Mouse (Mus musculus): ENCODE measurements at regions not wholly inside any gene's neighbourhood (a gene's known extent, or its start where the extent isn't known, plus 50 kb on each side); places are given as distances from the start of the nearest gene placed in this dataset.

DNA sequence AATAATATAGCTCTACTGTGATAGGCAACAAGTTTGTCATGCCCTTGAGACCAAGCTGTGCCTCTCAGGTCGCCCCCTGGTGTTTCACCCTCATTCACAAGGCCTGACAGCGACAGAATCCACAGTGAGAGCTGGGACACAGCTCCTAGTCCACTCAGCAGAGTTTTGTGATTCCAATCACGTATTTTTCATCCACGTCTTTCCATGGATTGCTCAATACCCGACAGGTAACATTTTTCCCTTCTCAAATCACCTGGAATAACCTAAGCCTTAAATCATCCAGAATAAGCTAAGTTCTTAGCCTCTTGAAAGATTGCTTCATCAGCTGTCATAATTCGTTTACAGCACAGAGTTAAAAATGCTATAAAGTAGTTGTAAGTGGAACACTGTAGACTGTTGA lies 211.3 kb downstream of the Ccdc91 start:
- Histone ChIP-seq H3K9me3 (no peaks in the 10 kb centered on the region), H3K4me3 (no peak overlapping the region), H3K4me2 (no peak overlapping the region), H3K27ac (no peak overlapping the region), H3K36me3 (no peaks in the 10 kb centered on the region), H3K27me3 (no peaks in the 10 kb centered on the region), H3K4me1 (replicated peaks) (no peaks in the 10 kb centered on the region), H3K9ac (no peak overlapping the region)
- 79% methylated on average over 6 of the region's 6 CpGs for WGBS
- no peak for ATAC-seq (ENCODE audit: low FRiP score)

DNA sequence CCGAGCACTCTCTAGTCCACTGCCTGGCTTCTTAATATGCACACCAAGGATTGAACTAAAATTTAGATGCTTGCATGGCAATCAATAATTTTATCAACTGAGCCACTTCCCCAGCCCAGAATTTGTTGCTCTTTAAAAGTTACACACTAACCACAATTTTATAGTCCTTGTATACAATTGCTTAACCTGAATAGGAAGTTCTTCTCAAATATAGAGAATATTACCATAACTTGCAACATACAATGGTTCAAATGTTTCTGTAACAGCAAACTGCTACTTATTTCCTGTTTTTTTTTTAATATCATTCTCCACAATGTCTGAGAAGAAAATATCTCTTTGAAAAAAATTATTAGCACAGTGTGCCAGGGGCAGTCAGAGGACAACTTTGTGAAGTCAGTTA lies 222.6 kb downstream of the Ccdc91 start:
- no peak overlapping the region for H3K4me2 ChIP-seq
- no peak overlapping the region for H3K27ac ChIP-seq
- no peaks in the 10 kb centered on the region for H3K4me1 ChIP-seq (replicated peaks)
- no peaks in the 10 kb centered on the region for H3K9me3 ChIP-seq
- no peak overlapping the region for H3K4me3 ChIP-seq
- H3K36me3 ChIP-seq: no peaks in the 10 kb centered on the region
- H3K9ac ChIP-seq: no peak overlapping the region
- 100% methylated on average over 1 of the region's 1 CpGs for WGBS
- H3K27me3 ChIP-seq: no peaks in the 10 kb centered on the region
- ATAC-seq (ENCODE audit: low FRiP score): no peak

DNA sequence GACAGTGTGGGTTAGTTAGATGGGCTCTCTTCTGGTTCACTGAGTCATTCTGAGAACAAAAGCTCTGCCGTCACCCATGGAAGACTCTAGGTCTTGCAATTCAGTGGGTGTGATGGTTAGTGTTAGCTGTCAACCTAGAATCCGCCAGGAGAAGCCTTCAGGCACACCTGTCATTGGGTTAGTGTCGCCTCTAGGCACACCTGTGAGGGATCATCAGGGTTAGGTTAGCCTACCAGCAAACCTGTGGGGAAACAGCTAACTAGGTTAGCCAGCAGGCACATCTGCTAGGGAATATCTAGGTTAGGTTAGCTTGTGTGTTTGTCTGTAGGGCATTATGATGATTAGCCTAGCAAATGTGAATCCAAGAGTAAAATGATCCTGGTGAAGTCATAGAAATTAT lies 223.8 kb downstream of the Ccdc91 start:
- Histone ChIP-seq H3K4me1 (replicated peaks) (no peaks in the 10 kb centered on the region), H3K36me3 (no peaks in the 10 kb centered on the region), H3K4me2 (no peak overlapping the region), H3K27me3 (no peaks in the 10 kb centered on the region), H3K9ac (no peak overlapping the region), H3K9me3 (no peaks in the 10 kb centered on the region), H3K27ac (no peak overlapping the region), H3K4me3 (no peak overlapping the region)
- no peak for ATAC-seq (ENCODE audit: low FRiP score)
- WGBS: 73% methylated on average over 3 of the region's 3 CpGs

DNA sequence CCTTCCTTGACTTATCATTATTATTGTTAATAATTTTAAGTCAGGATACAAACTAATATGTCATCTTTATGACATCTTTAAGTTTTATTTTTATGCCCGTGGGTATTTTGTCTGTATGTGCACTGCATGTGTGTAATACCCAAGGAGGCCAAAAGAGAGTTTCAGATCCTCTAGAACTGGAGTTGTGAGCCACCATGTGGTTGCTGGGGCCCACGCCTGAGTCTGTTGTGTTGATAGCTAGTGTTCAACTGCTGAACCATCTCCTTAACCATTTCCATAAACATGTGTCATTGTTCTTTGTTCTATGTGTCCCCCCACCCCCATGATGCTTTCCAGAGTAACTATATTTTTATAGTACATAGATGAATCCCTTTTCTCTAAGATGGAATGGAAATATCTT lies 225.0 kb downstream of the Ccdc91 start:
- no peak overlapping the region for H3K9ac ChIP-seq
- no peaks in the 10 kb centered on the region for H3K36me3 ChIP-seq
- H3K9me3 ChIP-seq: no peaks in the 10 kb centered on the region
- no peak for ATAC-seq (ENCODE audit: low FRiP score)
- WGBS: 74% methylated on average over 2 of the region's 2 CpGs
- H3K4me2 ChIP-seq: no peak overlapping the region
- H3K4me1 ChIP-seq (replicated peaks): no peaks in the 10 kb centered on the region
- H3K27me3 ChIP-seq: no peaks in the 10 kb centered on the region
- no peak overlapping the region for H3K27ac ChIP-seq
- H3K4me3 ChIP-seq: no peak overlapping the region

DNA sequence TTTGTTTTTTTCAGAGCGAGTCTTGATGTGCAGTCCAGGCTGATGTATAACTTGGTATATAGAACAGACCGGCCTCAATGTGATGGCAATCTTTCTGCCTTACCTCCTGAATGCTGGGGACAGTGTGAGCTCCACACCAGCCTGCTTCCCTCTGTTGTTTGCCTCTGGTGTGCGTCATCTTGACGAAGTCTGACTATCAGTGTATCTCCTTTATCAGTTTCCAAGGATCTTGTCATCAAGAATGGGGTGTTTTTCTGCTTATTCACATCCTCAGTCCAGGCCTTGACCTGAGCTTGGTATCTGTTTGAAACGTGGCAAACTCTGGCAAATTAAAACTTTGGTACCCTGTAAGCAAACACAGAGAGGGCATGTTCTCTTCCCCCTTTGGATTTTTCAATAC lies 226.3 kb downstream of the Ccdc91 start:
- 86% methylated on average over 5 of the region's 5 CpGs for WGBS

DNA sequence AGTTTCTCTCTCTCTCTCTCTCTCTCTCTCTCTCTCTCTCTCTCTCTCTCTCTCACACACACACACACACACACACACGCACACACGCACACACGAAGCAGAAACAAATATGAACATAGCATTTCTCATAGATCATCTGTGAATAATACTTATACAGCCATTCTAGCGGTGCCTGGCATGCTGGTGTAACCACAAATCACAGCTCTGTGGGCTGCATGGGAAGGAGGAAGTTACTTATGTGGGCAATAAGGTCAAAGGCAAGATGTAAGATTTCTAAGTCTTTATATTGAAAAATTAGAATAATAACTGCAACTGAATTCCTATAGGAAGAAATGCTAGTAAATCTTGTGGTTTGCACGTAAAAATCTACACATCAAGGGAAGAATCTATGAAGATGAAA lies 228.7 kb downstream of the Ccdc91 start:
- Histone ChIP-seq H3K27ac (no peak overlapping the region), H3K9ac (no peak overlapping the region), H3K36me3 (no peaks in the 10 kb centered on the region), H3K4me3 (no peak overlapping the region), H3K27me3 (no peaks in the 10 kb centered on the region), H3K9me3 (no peaks in the 10 kb centered on the region), H3K4me2 (no peak overlapping the region), H3K4me1 (replicated peaks) (no peaks in the 10 kb centered on the region)
- ATAC-seq (ENCODE audit: low FRiP score): no peak
- WGBS: 93% methylated on average over 5 of the region's 5 CpGs

More for the DNA sequence above, 226.3 kb downstream of the Ccdc91 start:
- H3K9ac ChIP-seq: no peak overlapping the region
- no peaks in the 10 kb centered on the region for H3K4me1 ChIP-seq (replicated peaks)
- H3K27ac ChIP-seq: no peak overlapping the region
- no peak for ATAC-seq (ENCODE audit: low FRiP score)
- H3K4me2 ChIP-seq: no peak overlapping the region
- no peaks in the 10 kb centered on the region for H3K9me3 ChIP-seq
- no peak overlapping the region for H3K4me3 ChIP-seq
- no peaks in the 10 kb centered on the region for H3K27me3 ChIP-seq
- H3K36me3 ChIP-seq: no peaks in the 10 kb centered on the region

GRCm38 (mm10) chr6:147705936-147706335 lies 230.3 kb downstream of the Ccdc91 start:
- Histone ChIP-seq H3K9ac (no peak overlapping the region), H3K4me1 (replicated peaks) (no peaks in the 10 kb centered on the region), H3K27me3 (no peaks in the 10 kb centered on the region), H3K36me3 (no peaks in the 10 kb centered on the region), H3K27ac (no peak overlapping the region), H3K9me3 (no peaks in the 10 kb centered on the region), H3K4me2 (no peak overlapping the region), H3K4me3 (no peak overlapping the region)
- WGBS: 77% methylated on average over 3 of the region's 3 CpGs
- ATAC-seq (ENCODE audit: low FRiP score): no peak

DNA sequence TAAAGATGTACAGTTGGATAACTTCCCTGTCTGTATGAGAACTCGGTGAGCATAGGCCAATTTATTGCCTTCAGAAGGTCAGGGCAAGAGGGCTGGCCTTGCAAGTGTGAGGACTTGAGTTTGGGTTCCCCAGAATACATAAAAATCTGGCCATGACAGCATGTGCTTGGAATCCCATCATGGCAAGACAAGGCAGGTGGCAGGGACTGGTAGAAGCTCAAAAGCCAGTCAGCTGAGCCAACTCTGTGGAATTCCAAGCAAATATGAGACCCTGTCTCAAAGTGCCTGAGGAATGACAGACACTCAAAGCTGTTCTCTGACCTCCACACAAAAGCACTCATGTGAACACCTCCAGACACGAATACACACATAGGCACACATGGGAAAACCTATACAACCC lies 231.1 kb downstream of the Ccdc91 start:
- Histone ChIP-seq H3K4me1 (replicated peaks) (no peaks in the 10 kb centered on the region), H3K9ac (no peak overlapping the region), H3K36me3 (no peaks in the 10 kb centered on the region), H3K27ac (no peak overlapping the region), H3K4me2 (no peak overlapping the region), H3K9me3 (no peaks in the 10 kb centered on the region), H3K4me3 (no peak overlapping the region), H3K27me3 (no peaks in the 10 kb centered on the region)
- 78% methylated on average over 2 of the region's 2 CpGs for WGBS
- no peak for ATAC-seq (ENCODE audit: low FRiP score)

- H3K4me2 ChIP-seq: no peak overlapping the region
- H3K4me1 ChIP-seq (replicated peaks): peaks cover 9% of the 10 kb centered on the region
- no peaks in the 10 kb centered on the region for H3K36me3 ChIP-seq
- 39% methylated on average over 8 of the region's 8 CpGs for WGBS
- ATAC-seq (ENCODE audit: low FRiP score): no peak
- no peak overlapping the region for H3K9ac ChIP-seq
- H3K9me3 ChIP-seq: no peaks in the 10 kb centered on the region
- H3K4me3 ChIP-seq: no peak overlapping the region
- no peaks in the 10 kb centered on the region for H3K27me3 ChIP-seq
- H3K27ac ChIP-seq: no peak overlapping the region
These were observed 242.6 kb downstream of the Ccdc91 start for GRCm38 (mm10) chr6:147718052-147718712.

- Histone ChIP-seq H3K4me2 (no peak overlapping the region), H3K4me1 (replicated peaks) (peaks cover 9% of the 10 kb centered on the region), H3K9me3 (no peaks in the 10 kb centered on the region), H3K36me3 (no peaks in the 10 kb centered on the region), H3K27me3 (no peaks in the 10 kb centered on the region), H3K27ac (no peak overlapping the region), H3K4me3 (no peak overlapping the region), H3K9ac (no peak overlapping the region)
- ATAC-seq (ENCODE audit: low FRiP score): no peak
- WGBS: 82% methylated on average over 10 of the region's 10 CpGs
These were observed 243.3 kb downstream of the Ccdc91 start for GRCm38 (mm10) chr6:147718713-147719490.

DNA sequence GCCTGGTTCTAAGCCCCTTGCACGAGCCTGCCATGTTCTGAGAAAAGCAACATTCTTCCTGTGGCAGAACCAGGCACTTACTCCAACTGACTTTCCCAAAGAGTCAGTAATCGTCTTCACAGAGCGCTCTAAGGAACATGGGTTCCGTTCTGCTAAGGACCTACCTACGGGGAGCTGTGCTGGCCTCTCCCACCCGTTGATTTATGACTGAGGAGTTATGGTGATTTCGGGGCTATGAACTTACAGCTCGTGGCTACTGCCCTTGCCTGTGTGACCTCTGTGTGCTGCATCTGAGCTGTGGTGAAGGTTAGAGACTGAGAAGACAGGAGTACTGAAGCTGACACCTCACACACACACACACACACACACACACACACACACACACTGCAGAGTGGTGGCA lies 243.9 kb downstream of the Ccdc91 start:
- Histone ChIP-seq H3K4me1 (replicated peaks) (peaks cover 9% of the 10 kb centered on the region), H3K4me2 (no peak overlapping the region), H3K36me3 (no peaks in the 10 kb centered on the region), H3K27ac (no peak overlapping the region), H3K4me3 (no peak overlapping the region), H3K9ac (no peak overlapping the region), H3K9me3 (no peaks in the 10 kb centered on the region), H3K27me3 (no peaks in the 10 kb centered on the region)
- WGBS: 84% methylated on average over 8 of the region's 8 CpGs
- ATAC-seq (ENCODE audit: low FRiP score): no peak

DNA sequence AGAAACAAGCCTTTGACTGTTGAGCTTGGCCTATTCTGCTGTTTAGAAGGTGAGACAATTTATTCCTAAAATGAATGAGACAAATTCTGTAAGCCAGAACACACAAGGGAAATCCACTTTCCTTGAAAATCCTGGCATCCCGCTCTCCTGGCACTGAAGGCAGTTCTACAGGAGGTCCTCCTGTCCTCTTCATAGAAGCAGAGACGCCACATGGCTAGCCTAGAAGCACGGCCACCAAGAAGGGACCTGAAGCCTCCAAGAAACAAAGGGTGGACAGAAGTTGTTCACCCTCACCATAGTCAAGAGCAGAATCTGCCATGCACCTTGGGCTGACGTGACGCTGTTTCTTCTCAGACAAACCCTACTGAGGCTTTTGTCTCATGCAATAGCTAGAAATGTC lies 247.7 kb downstream of the Ccdc91 start:
- 97% methylated on average over 5 of the region's 5 CpGs for WGBS
- Histone ChIP-seq H3K4me2 (no peak overlapping the region), H3K9ac (no peak overlapping the region), H3K9me3 (no peaks in the 10 kb centered on the region), H3K27ac (no peak overlapping the region), H3K4me1 (replicated peaks) (peaks cover 5% of the 10 kb centered on the region), H3K36me3 (no peaks in the 10 kb centered on the region), H3K4me3 (no peak overlapping the region), H3K27me3 (no peaks in the 10 kb centered on the region)
- no peak for ATAC-seq (ENCODE audit: low FRiP score)

GRCm38 (mm10) chr6:147726987-147727386 lies 251.4 kb downstream of the Ccdc91 start:
- no peak overlapping the region for H3K27ac ChIP-seq
- no peaks in the 10 kb centered on the region for H3K9me3 ChIP-seq
- no peak overlapping the region for H3K4me3 ChIP-seq
- H3K36me3 ChIP-seq: no peaks in the 10 kb centered on the region
- ATAC-seq (ENCODE audit: low FRiP score): no peak
- H3K4me2 ChIP-seq: no peak overlapping the region
- 85% methylated on average over 4 of the region's 4 CpGs for WGBS
- H3K4me1 ChIP-seq (replicated peaks): no peaks in the 10 kb centered on the region
- H3K9ac ChIP-seq: no peak overlapping the region
- H3K27me3 ChIP-seq: no peaks in the 10 kb centered on the region
